Mouse (Mus musculus): ENCODE measurements around the gene Stam2. TPM values are rescaled to one million over a fixed set of nuclear protein-coding genes. Genes with fewer than 3 reads are reported as not detected.

The Stam2 gene
- total and polyA plus RNA-seq, 3 experiments: 9.3 to 20.5 (median 16.5) TPM

DNA sequence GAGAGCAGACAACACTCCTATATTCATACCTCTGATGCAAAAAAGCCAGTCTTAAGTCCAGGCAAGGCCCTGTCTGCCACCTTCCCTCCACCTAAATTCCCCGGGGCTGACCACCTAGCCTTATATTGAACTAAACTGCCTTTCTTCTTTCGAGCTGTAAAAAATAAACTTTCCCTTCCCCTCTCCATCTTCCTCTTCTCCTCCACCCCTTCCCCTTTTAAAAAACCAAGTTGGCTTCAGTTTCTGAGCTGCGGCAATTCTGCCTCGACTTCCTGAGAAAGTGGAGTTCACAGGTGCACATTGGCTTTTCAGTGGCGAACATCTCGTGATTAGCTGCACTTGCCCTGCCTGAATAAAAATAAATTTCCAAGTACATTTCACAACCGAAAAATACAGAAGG is 20.4 kb upstream of the Stam2 start:
- no peak overlapping the region for H3K27ac ChIP-seq (ENCODE audit: insufficient read depth, low read depth)
- peak overlapping the region; percentile 7; the same call in 1 of the 2 replicates for H3K4me2 ChIP-seq (ENCODE audit: insufficient read depth, low read depth, poor library complexity, severe bottlenecking)
- in situ Hi-C loops (cut with MboI; ENCODE audit: low pct_ligation_motif_present, low pct_unique_long_range_greater_than_20kb, low sequenced_read_pairs) (loop anchor here (5.0 to 25.0 kb wide), 2 partner anchors 175 to 325 kb away; no protein-coding TSS in a partner anchor), dilution Hi-C loops (cut with MboI; ENCODE audit: extremely low pct_ligation_motif_present, extremely low pct_unique_long_range_greater_than_20kb, low sequenced_read_pairs) (no loop called here)
- TF ChIP-seq BHLHE40 (IDR thresholded peaks at IDR 0.05; ENCODE audit: low read depth, low read length) (peak; percentile 39; the same call in 1 of the 2 replicates), MXI1 (IDR thresholded peaks at IDR 0.05; ENCODE audit: low read depth, low read length) (0 out of 2 replicates have a peak, but pooled peaks have one; percentile 4), ZNF384 (IDR thresholded peaks at IDR 0.05; ENCODE audit: low read depth, low read length) (peak; percentile 51), SIN3A (IDR thresholded peaks at IDR 0.05; ENCODE audit: low read length) (0 out of 2 replicates have a peak, but pooled peaks have one; percentile 3), MAFK (IDR thresholded peaks at IDR 0.05; ENCODE audit: insufficient replicate concordance, low read length) (no peak), EP300 (IDR thresholded peaks at IDR 0.05; ENCODE audit: low read length) (peak; percentile 52; the same call in 1 of the 2 replicates), IRF4 (IDR thresholded peaks at IDR 0.05; ENCODE audit: low read depth, low read length) (no peak), TCF12 (IDR thresholded peaks at IDR 0.05; ENCODE audit: low read depth, low read length) (peak; percentile 29; the same call in 1 of the 2 replicates)
- peak; percentile 50 for DNase-seq (ENCODE audit: extremely low read depth)
- no peak overlapping the region for H3K9ac ChIP-seq (ENCODE audit: insufficient read depth, low read depth)
- no peaks in the 10 kb centered on the region for H3K27me3 ChIP-seq (replicated peaks)
- no peaks in the 10 kb centered on the region for H3K36me3 ChIP-seq (replicated peaks in 1 of 2; ENCODE audit: control insufficient read depth in 1 of 2, insufficient read depth in 1 of 2, low read length in 1 of 2)
- H3K4me1 ChIP-seq (ENCODE audit: control insufficient read depth in 1 of 2, insufficient read depth in 2 of 2): peaks cover 0 to 19% of the 10 kb centered on the region in 2 experiments; a peak in 2 of 4 replicates
- no peaks in the 10 kb centered on the region for H3K79me2 ChIP-seq (replicated peaks; ENCODE audit: control insufficient read depth, extremely low read depth, insufficient read depth, poor library complexity, severe bottlenecking)
- H3K9me3 ChIP-seq (replicated peaks; ENCODE audit: low read length): peaks cover 14% of the 10 kb centered on the region
- H3K4me3 ChIP-seq (replicated peaks in 1 of 3; ENCODE audit: low read depth in 2 of 3, low read length in 2 of 3, poor library complexity in 1 of 3): peak overlapping the region in 1 of 3 experiments; percentile 19

DNA sequence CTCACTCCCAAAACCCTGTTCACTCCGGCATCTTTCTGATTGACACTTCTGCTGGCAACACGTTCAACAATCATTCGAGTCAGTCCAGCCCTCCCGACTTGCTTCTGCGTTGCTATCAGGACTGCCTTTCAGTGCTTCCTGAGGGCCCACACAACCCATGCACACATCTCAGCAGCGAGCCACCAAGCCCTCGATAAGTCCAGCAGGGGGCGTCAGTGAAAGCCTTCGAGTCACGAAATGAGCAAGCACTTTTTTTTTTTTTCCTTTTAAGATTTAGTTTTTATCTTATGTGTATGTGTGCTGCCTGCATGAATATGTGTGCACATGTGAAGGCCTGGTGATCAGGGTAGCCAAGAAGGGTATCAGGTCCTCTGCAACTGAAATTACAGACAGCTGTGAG is 16.5 kb upstream of the Stam2 start:
- Histone ChIP-seq H3K9ac (ENCODE audit: insufficient read depth, low read depth) (no peak overlapping the region), H3K4me3 (replicated peaks in 1 of 3; ENCODE audit: low read depth in 2 of 3, low read length in 2 of 3, poor library complexity in 1 of 3) (no peak overlapping the region), H3K27ac (ENCODE audit: insufficient read depth, low read depth) (no peak overlapping the region), H3K27me3 (replicated peaks) (no peaks in the 10 kb centered on the region), H3K79me2 (replicated peaks; ENCODE audit: control insufficient read depth, extremely low read depth, insufficient read depth, poor library complexity, severe bottlenecking) (no peaks in the 10 kb centered on the region), H3K4me2 (ENCODE audit: insufficient read depth, low read depth, poor library complexity, severe bottlenecking) (no peak overlapping the region), H3K36me3 (replicated peaks in 1 of 2; ENCODE audit: control insufficient read depth in 1 of 2, insufficient read depth in 1 of 2, low read length in 1 of 2) (no peaks in the 10 kb centered on the region), H3K4me1 (ENCODE audit: control insufficient read depth in 1 of 2, insufficient read depth in 2 of 2) (peaks cover 0 to 16% of the 10 kb centered on the region in 2 experiments; a peak in 2 of 4 replicates), H3K9me3 (replicated peaks; ENCODE audit: low read length) (no peaks in the 10 kb centered on the region)
- TF ChIP-seq KAT2A (IDR thresholded peaks at IDR 0.05; ENCODE audit: insufficient replicate concordance, low read length) (no peak), MAFK (IDR thresholded peaks at IDR 0.05; ENCODE audit: insufficient replicate concordance, low read length) (no peak), ZNF384 (IDR thresholded peaks at IDR 0.05; ENCODE audit: low read depth, low read length) (peak; percentile 95), CHD1 (IDR thresholded peaks at IDR 0.05; ENCODE audit: low read depth, low read length) (no peak), GABPA (IDR thresholded peaks at IDR 0.05; ENCODE audit: insufficient replicate concordance, low read depth, low read length) (no peak), MYC (IDR thresholded peaks at IDR 0.05; ENCODE audit: low read depth, low read length) (no peak), UBTF (IDR thresholded peaks at IDR 0.05; ENCODE audit: low read depth, low read length) (no peak), RAD21 (IDR thresholded peaks at IDR 0.05; ENCODE audit: low read depth, low read length) (peak; percentile 40), MAX (IDR thresholded peaks at IDR 0.05; ENCODE audit: low read length) (no peak), SMC3 (IDR thresholded peaks at IDR 0.05; ENCODE audit: low read depth, low read length) (peak; percentile 77), JUN (IDR thresholded peaks at IDR 0.05; ENCODE audit: insufficient read depth, low read depth, low read length) (peak; percentile 20; the same call in 1 of the 2 replicates), TCF12 (IDR thresholded peaks at IDR 0.05; ENCODE audit: low read depth, low read length) (no peak), PAX5 (IDR thresholded peaks at IDR 0.05; ENCODE audit: low read length) (no peak), IRF4 (IDR thresholded peaks at IDR 0.05; ENCODE audit: low read depth, low read length) (peak; percentile 76), JUND (conservative IDR thresholded peaks at IDR 0.05; ENCODE audit: low read depth, low read length) (peak; percentile 70), ZMIZ1 (IDR thresholded peaks at IDR 0.05; ENCODE audit: low read depth, low read length) (no peak), POLR2A (IDR thresholded peaks at IDR 0.05; ENCODE audit: low read depth, low read length) (no peak), ETS1 (conservative IDR thresholded peaks at IDR 0.05; ENCODE audit: low read depth, low read length) (no peak), USF2 (conservative IDR thresholded peaks at IDR 0.05; ENCODE audit: low read depth, low read length) (no peak), SIN3A (IDR thresholded peaks at IDR 0.05; ENCODE audit: low read length) (no peak), MEF2A (IDR thresholded peaks at IDR 0.05; ENCODE audit: borderline replicate concordance, low read depth, low read length) (no peak), CTCF (conservative IDR thresholded peaks at IDR 0.05 in 1 of 2, IDR thresholded peaks at IDR 0.05 in 1 of 2; ENCODE audit: low read depth in 2 of 2, low read length in 2 of 2) (peak; percentile 46 to 71; a peak in 2 of 4 replicates), ELF1 (IDR thresholded peaks at IDR 0.05; ENCODE audit: low read depth, low read length) (no peak), POLR2AphosphoS2 (IDR thresholded peaks at IDR 0.05; ENCODE audit: low read depth, low read length) (no peak), CHD2 (IDR thresholded peaks at IDR 0.05; ENCODE audit: low read length) (no peak), ZKSCAN1 (IDR thresholded peaks at IDR 0.05; ENCODE audit: borderline replicate concordance, low read depth, low read length) (no peak), EP300 (IDR thresholded peaks at IDR 0.05; ENCODE audit: low read length) (no peak)
- in situ Hi-C loops (cut with MboI; ENCODE audit: low pct_ligation_motif_present, low pct_unique_long_range_greater_than_20kb, low sequenced_read_pairs): loop anchor here (10.0 to 25.0 kb wide), 2 partner anchors 179 to 366 kb away; no protein-coding TSS in a partner anchor
- peak; percentile 74 for DNase-seq (ENCODE audit: extremely low read depth)
- dilution Hi-C loops (cut with MboI; ENCODE audit: extremely low pct_ligation_motif_present, extremely low pct_unique_long_range_greater_than_20kb, low sequenced_read_pairs): no loop called here
